Mouse (Mus musculus): ENCODE measurements around the gene Rimklb. TPM values are rescaled to one million over a fixed set of nuclear protein-coding genes. Genes with fewer than 3 reads are reported as not detected.
"Not testable (repeated sequence)": the region's sequence is repeated elsewhere in the genome, so short reads cannot be mapped to it uniquely, and the experiment has no call there.

Gene Rimklb
- polyA plus RNA-seq, 1 experiment, result not detected

DNA sequence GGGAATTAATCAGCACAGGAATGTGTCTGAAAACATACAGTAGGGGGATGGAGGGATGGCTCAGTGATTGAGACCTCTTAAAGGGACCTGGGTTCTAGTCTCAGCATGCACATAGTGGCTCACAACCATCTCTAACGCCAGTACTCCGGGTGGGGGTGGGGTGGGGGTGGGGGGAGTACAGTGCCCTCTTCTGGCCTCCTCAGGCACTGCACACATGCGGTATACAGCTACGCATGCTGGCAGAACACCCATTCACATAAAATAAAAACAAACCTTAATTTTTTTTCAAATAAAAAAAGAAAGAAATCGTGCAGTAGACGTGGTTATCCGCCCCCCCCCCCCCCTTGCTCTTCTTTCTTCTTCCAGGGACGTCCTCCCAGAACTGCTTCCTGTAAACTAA, 24.7 kb upstream of the Rimklb start:
- H3K27me3 ChIP-seq (ENCODE audit: control insufficient read depth, insufficient read depth, insufficient read length), result no peaks in the 10 kb centered on the region
- no peak overlapping the region for H3K4me3 ChIP-seq (ENCODE audit: insufficient read depth, poor library complexity, severe bottlenecking)
- H3ac ChIP-seq (ENCODE audit: control insufficient read depth, insufficient read length, low read depth), result no peak overlapping the region
- no peaks in the 10 kb centered on the region for H3K36me3 ChIP-seq (ENCODE audit: control insufficient read depth, insufficient read depth)
- H3K79me2 ChIP-seq (ENCODE audit: control insufficient read depth, insufficient read depth), result no peaks in the 10 kb centered on the region
- TF ChIP-seq CEBPB (IDR thresholded peaks at IDR 0.05; ENCODE audit: low read depth) (no peak), CTCF (IDR thresholded peaks at IDR 0.05; ENCODE audit: control insufficient read depth, insufficient read depth, insufficient read length) (no peak), MYOG (IDR thresholded peaks at IDR 0.05; ENCODE audit: control insufficient read depth, extremely low read depth, insufficient read length) (no peak), MYOD1 (IDR thresholded peaks at IDR 0.05; ENCODE audit: control insufficient read depth, insufficient read length, low read depth) (no peak), FOSL1 (IDR thresholded peaks at IDR 0.05; ENCODE audit: insufficient read depth, low read length, poor library complexity, severe bottlenecking) (no peak), USF1 (IDR thresholded peaks at IDR 0.05; ENCODE audit: low read depth) (no peak), MAX (IDR thresholded peaks at IDR 0.05) (no peak)
- H3K79me3 ChIP-seq (ENCODE audit: low read depth), result no peaks in the 10 kb centered on the region

DNA sequence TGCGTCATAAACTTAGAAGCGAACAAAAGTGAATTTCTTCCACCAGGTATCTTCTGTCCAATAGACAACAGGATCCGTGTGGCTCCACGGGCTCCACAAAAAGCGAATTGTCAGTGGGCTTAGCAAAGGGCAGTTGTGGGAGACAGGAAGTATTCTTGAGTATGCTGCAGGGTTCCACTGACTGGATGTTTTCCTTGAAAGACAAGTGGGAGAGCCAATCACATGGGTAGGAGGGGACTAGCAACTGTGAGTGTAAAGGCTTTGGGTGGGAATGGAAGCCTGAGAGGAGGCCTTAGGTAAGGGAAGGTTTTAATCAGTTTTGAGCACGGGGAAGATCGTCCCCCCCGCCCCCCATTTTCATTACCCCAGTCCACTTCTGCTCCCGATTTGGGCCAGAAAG, 24.0 kb upstream of the Rimklb start:
- H3K79me3 ChIP-seq (ENCODE audit: low read depth), result no peaks in the 10 kb centered on the region
- H3K4me3 ChIP-seq (ENCODE audit: insufficient read depth, poor library complexity, severe bottlenecking), result no peak overlapping the region
- H3ac ChIP-seq (ENCODE audit: control insufficient read depth, insufficient read length, low read depth), result no peak overlapping the region
- no peaks in the 10 kb centered on the region for H3K27me3 ChIP-seq (ENCODE audit: control insufficient read depth, insufficient read depth, insufficient read length)
- H3K36me3 ChIP-seq (ENCODE audit: control insufficient read depth, insufficient read depth), result no peaks in the 10 kb centered on the region
- TF ChIP-seq CTCF (IDR thresholded peaks at IDR 0.05; ENCODE audit: control insufficient read depth, insufficient read depth, insufficient read length), result no peak
- no peak for TF ChIP-seq USF1 (IDR thresholded peaks at IDR 0.05; ENCODE audit: low read depth)
- TF ChIP-seq CEBPB (IDR thresholded peaks at IDR 0.05; ENCODE audit: low read depth), result no peak
- TF ChIP-seq MAX (IDR thresholded peaks at IDR 0.05), result no peak
- TF ChIP-seq FOSL1 (IDR thresholded peaks at IDR 0.05; ENCODE audit: insufficient read depth, low read length, poor library complexity, severe bottlenecking), result no peak
- TF ChIP-seq MYOG (IDR thresholded peaks at IDR 0.05; ENCODE audit: control insufficient read depth, extremely low read depth, insufficient read length), result no peak
- TF ChIP-seq MYOD1 (IDR thresholded peaks at IDR 0.05; ENCODE audit: control insufficient read depth, insufficient read length, low read depth), result no peak
- H3K79me2 ChIP-seq (ENCODE audit: control insufficient read depth, insufficient read depth), result no peaks in the 10 kb centered on the region

DNA sequence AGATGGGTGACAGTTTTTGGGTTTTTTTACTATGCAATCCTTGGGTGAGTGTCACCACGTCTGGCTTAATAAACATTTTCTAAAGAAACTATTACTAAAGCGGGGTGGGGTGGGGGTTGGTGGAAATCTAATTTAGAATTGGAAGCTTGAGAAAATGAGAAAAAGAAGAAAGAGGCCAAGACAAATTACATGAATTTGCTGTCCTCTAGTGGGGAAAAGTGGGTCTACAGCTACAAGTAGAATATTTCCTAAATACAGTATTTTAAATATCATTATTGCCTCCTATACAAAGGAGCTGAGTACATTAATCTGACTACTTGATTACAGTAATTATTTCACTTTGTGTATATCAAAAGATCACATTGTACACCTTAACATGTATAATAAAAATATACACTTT, 20.8 kb upstream of the Rimklb start:
- Histone ChIP-seq H3K79me3 (ENCODE audit: low read depth) (no peaks in the 10 kb centered on the region), H3K79me2 (ENCODE audit: control insufficient read depth, insufficient read depth) (no peaks in the 10 kb centered on the region), H3K27me3 (ENCODE audit: control insufficient read depth, insufficient read depth, insufficient read length) (no peaks in the 10 kb centered on the region), H3K4me3 (ENCODE audit: insufficient read depth, poor library complexity, severe bottlenecking) (no peak overlapping the region), H3ac (ENCODE audit: control insufficient read depth, insufficient read length, low read depth) (no peak overlapping the region), H3K36me3 (ENCODE audit: control insufficient read depth, insufficient read depth) (no peaks in the 10 kb centered on the region)
- no peak for TF ChIP-seq CTCF (IDR thresholded peaks at IDR 0.05; ENCODE audit: control insufficient read depth, insufficient read depth, insufficient read length)
- TF ChIP-seq MYOG (IDR thresholded peaks at IDR 0.05; ENCODE audit: control insufficient read depth, extremely low read depth, insufficient read length), result no peak
- no peak for TF ChIP-seq USF1 (IDR thresholded peaks at IDR 0.05; ENCODE audit: low read depth)
- TF ChIP-seq CEBPB (IDR thresholded peaks at IDR 0.05; ENCODE audit: low read depth), result no peak
- TF ChIP-seq MYOD1 (IDR thresholded peaks at IDR 0.05; ENCODE audit: control insufficient read depth, insufficient read length, low read depth), result no peak
- TF ChIP-seq FOSL1 (IDR thresholded peaks at IDR 0.05; ENCODE audit: insufficient read depth, low read length, poor library complexity, severe bottlenecking), result no peak
- no peak for TF ChIP-seq MAX (IDR thresholded peaks at IDR 0.05)

DNA sequence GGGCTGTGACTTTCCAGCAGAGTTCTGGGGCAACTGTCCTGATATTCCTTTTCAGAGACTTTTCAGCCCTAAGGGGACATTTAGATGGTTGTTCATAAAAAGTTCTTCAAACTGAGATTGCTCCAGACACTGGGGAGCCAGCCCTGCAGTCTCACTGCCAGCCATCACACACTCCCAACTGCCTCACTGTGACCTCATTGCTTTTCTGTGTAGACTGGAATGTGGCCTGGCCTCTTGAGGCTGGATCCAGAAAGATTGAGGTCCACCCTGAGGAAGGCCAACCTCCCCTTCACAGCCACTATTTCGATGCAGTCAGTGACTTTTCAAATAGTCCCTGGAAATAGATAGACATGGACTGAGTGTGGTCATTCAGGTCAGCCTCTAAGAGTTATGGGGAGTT, 19.1 kb upstream of the Rimklb start:
- Histone ChIP-seq H3K36me3 (ENCODE audit: control insufficient read depth, insufficient read depth) (no peaks in the 10 kb centered on the region), H3ac (ENCODE audit: control insufficient read depth, insufficient read length, low read depth) (no peak overlapping the region), H3K4me3 (ENCODE audit: insufficient read depth, poor library complexity, severe bottlenecking) (no peak overlapping the region), H3K79me2 (ENCODE audit: control insufficient read depth, insufficient read depth) (no peaks in the 10 kb centered on the region), H3K27me3 (ENCODE audit: control insufficient read depth, insufficient read depth, insufficient read length) (no peaks in the 10 kb centered on the region), H3K79me3 (ENCODE audit: low read depth) (no peaks in the 10 kb centered on the region)
- no peak for TF ChIP-seq MAX (IDR thresholded peaks at IDR 0.05)
- no peak for TF ChIP-seq USF1 (IDR thresholded peaks at IDR 0.05; ENCODE audit: low read depth)
- no peak for TF ChIP-seq CTCF (IDR thresholded peaks at IDR 0.05; ENCODE audit: control insufficient read depth, insufficient read depth, insufficient read length)
- no peak for TF ChIP-seq FOSL1 (IDR thresholded peaks at IDR 0.05; ENCODE audit: insufficient read depth, low read length, poor library complexity, severe bottlenecking)
- no peak for TF ChIP-seq MYOD1 (IDR thresholded peaks at IDR 0.05; ENCODE audit: control insufficient read depth, insufficient read length, low read depth)
- TF ChIP-seq MYOG (IDR thresholded peaks at IDR 0.05; ENCODE audit: control insufficient read depth, extremely low read depth, insufficient read length), result no peak
- TF ChIP-seq CEBPB (IDR thresholded peaks at IDR 0.05; ENCODE audit: low read depth), result no peak

DNA sequence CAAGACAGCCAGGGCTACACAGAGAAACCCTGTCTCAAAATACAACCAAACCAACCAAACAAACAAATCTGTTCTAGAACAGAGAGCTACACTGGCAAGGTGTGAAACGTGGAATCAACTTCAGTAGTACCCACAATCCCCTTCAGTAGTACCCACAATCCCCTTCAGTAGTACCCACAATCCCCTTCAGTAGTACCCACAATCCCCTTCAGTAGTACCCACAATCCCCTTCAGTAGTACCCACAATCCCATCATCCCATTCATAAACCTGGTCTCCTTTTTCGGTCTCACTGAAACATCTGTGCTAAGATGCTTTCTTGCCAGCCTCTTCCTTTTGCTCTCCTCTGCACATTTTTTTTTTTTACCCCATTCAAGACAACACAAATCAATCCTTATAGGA, 17.2 kb upstream of the Rimklb start:
- H3K79me3 ChIP-seq (ENCODE audit: low read depth); H3K36me3 ChIP-seq (ENCODE audit: control insufficient read depth, insufficient read depth); H3K79me2 ChIP-seq (ENCODE audit: control insufficient read depth, insufficient read depth); H3K27me3 ChIP-seq (ENCODE audit: control insufficient read depth, insufficient read depth, insufficient read length); H3K4me3 ChIP-seq (ENCODE audit: insufficient read depth, poor library complexity, severe bottlenecking); H3ac ChIP-seq (ENCODE audit: control insufficient read depth, insufficient read length, low read depth): not testable (repeated sequence)

DNA sequence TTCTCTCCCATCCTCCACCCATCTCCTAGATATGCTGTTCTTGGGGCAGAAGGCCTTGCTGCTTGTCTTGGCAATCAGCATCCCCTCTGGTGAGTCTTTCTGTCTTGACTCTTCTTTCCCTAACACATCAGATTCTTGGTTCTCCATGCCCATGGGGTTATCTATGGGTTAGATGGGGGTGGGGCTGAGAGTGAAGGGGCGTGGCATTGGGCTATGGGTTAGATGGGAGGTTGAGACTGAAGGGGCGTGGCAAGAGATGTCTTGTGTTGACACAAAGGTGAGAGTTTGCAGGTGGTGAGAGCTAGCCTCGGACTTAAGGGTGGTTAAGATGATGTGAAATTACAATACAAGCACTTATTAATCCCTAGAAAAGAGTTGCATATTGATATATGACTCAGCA, 15.8 kb upstream of the Rimklb start:
- no peak for TF ChIP-seq FOSL1 (IDR thresholded peaks at IDR 0.05; ENCODE audit: insufficient read depth, low read length, poor library complexity, severe bottlenecking)
- TF ChIP-seq MYOD1 (IDR thresholded peaks at IDR 0.05; ENCODE audit: control insufficient read depth, insufficient read length, low read depth), result no peak
- Histone ChIP-seq H3K27me3 (ENCODE audit: control insufficient read depth, insufficient read depth, insufficient read length) (no peaks in the 10 kb centered on the region), H3K79me3 (ENCODE audit: low read depth) (no peaks in the 10 kb centered on the region), H3K36me3 (ENCODE audit: control insufficient read depth, insufficient read depth) (no peaks in the 10 kb centered on the region), H3K4me3 (ENCODE audit: insufficient read depth, poor library complexity, severe bottlenecking) (no peak overlapping the region), H3K79me2 (ENCODE audit: control insufficient read depth, insufficient read depth) (no peaks in the 10 kb centered on the region), H3ac (ENCODE audit: control insufficient read depth, insufficient read length, low read depth) (no peak overlapping the region)
